Mouse (Mus musculus) layer of hippocampus, postnatal 14 days (tissue): ENCODE measurements at regions not wholly inside any gene's neighbourhood (a gene's known extent, or its start where the extent isn't known, plus 50 kb on each side); places are given as distances from the start of the nearest gene placed in this dataset.
"Not testable (repeated sequence)": the region's sequence is repeated elsewhere in the genome, so short reads cannot be mapped to it uniquely, and the experiment has no call there.

Experiments used
- DNase-seq, 2 experiments: peaks; one replicate each; pipeline ENCODE4 v3.0.0; 2021 to 2022; ENCODE audit warnings: low spot score in 2 of 2, mixed read lengths in 1 of 2

GRCm38 (mm10) chr16:25478300-25478699, 191.7 kb downstream of the Tprg start:
- DNase-seq, result no peak

- no peak for DNase-seq
These were observed 197.2 kb downstream of the Tprg start for GRCm38 (mm10) chr16:25483831-25484254.

GRCm38 (mm10) chr16:25485007-25485406, 198.4 kb downstream of the Tprg start:
- no peak for DNase-seq

GRCm38 (mm10) chr16:25486477-25487094, 197.0 kb upstream of the Trp63 start:
- DNase-seq, result no peak

- no peak for DNase-seq
These were observed 192.7 kb upstream of the Trp63 start for GRCm38 (mm10) chr16:25490847-25491246.

GRCm38 (mm10) chr16:25494153-25494552, 189.4 kb upstream of the Trp63 start:
- DNase-seq, result no peak

- no peak for DNase-seq
These were observed 187.9 kb upstream of the Trp63 start for GRCm38 (mm10) chr16:25495586-25496196.

GRCm38 (mm10) chr16:25504829-25505228, 178.7 kb upstream of the Trp63 start:
- no peak for DNase-seq

- DNase-seq, result no peak
These were observed 166.3 kb upstream of the Trp63 start for GRCm38 (mm10) chr16:25517114-25517868.

- not testable (repeated sequence) for DNase-seq
These were observed 160.4 kb upstream of the Trp63 start for GRCm38 (mm10) chr16:25523141-25523540.

GRCm38 (mm10) chr16:25523621-25524020, 159.9 kb upstream of the Trp63 start:
- no peak for DNase-seq

GRCm38 (mm10) chr16:25527850-25528249, 155.7 kb upstream of the Trp63 start:
- DNase-seq, result no peak

GRCm38 (mm10) chr16:25528313-25528712, 155.2 kb upstream of the Trp63 start:
- no peak for DNase-seq

- peak; percentile 14 to 53 for DNase-seq
These were observed 153.9 kb upstream of the Trp63 start for GRCm38 (mm10) chr16:25529681-25530080.

GRCm38 (mm10) chr16:25531761-25532336, 151.7 kb upstream of the Trp63 start:
- no peak for DNase-seq

GRCm38 (mm10) chr16:25532519-25533205, 150.9 kb upstream of the Trp63 start:
- peak in 1 of 2 experiments; percentile 49 for DNase-seq

- DNase-seq, result peak; percentile 40 to 62
These were observed 150.4 kb upstream of the Trp63 start for GRCm38 (mm10) chr16:25533206-25533580.

GRCm38 (mm10) chr16:25536550-25536949, 147.0 kb upstream of the Trp63 start:
- DNase-seq, result no peak

GRCm38 (mm10) chr16:25549542-25550110, 133.9 kb upstream of the Trp63 start:
- DNase-seq, result no peak

GRCm38 (mm10) chr16:25557181-25557580, 126.4 kb upstream of the Trp63 start:
- DNase-seq, result no peak

- no peak for DNase-seq
These were observed 103.3 kb upstream of the Trp63 start for GRCm38 (mm10) chr16:25580216-25580615.
